Mouse (Mus musculus): Measurements from ENCODE around the gene Gab1. TPM values are rescaled to one million over a fixed set of nuclear protein-coding genes. Genes with fewer than 3 reads are reported as not detected.

Gab1 gene
- polyA plus RNA-seq, 1 experiment from 2014 or later, result 12.5 TPM

GRCm38 (mm10) chr8:80840090-80840489 lies 40.2 kb downstream of the Gab1 start:
- ATAC-seq (ENCODE audit: low read depth), result no peak

GRCm38 (mm10) chr8:80838199-80838598 lies 42.1 kb downstream of the Gab1 start:
- H3K4me3 ChIP-seq (ENCODE audit: low read depth, low read length), result no peak overlapping the region
- WGBS, result 64% methylated on average over 6 of the region's 6 CpGs
- no peak overlapping the region for H3K9ac ChIP-seq (replicated peaks; ENCODE audit: low read depth, low read length)
- no peaks in the 10 kb centered on the region for H3K4me1 ChIP-seq (ENCODE audit: control insufficient read depth, insufficient read depth, low read length)
- H3K9me3 ChIP-seq (ENCODE audit: control insufficient read depth, low read length), result no peaks in the 10 kb centered on the region
- ATAC-seq (ENCODE audit: low read depth), result no peak
- no peaks in the 10 kb centered on the region for H3K36me3 ChIP-seq (ENCODE audit: control insufficient read depth, insufficient read depth, low read length)
- H3K4me2 ChIP-seq (ENCODE audit: low read depth, low read length), result no peak overlapping the region
- H3K27ac ChIP-seq (ENCODE audit: low read depth, low read length), result no peak overlapping the region
- H3K27me3 ChIP-seq (ENCODE audit: control insufficient read depth, insufficient read depth, low read length), result no peaks in the 10 kb centered on the region

More at GRCm38 (mm10) chr8:80840090-80840489, 40.2 kb downstream of the Gab1 start:
- no peaks in the 10 kb centered on the region for H3K9me3 ChIP-seq (ENCODE audit: control insufficient read depth, low read length)
- no peaks in the 10 kb centered on the region for H3K36me3 ChIP-seq (ENCODE audit: control insufficient read depth, insufficient read depth, low read length)
- no peaks in the 10 kb centered on the region for H3K27me3 ChIP-seq (ENCODE audit: control insufficient read depth, insufficient read depth, low read length)
- no peaks in the 10 kb centered on the region for H3K4me1 ChIP-seq (ENCODE audit: control insufficient read depth, insufficient read depth, low read length)
- H3K4me2 ChIP-seq (ENCODE audit: low read depth, low read length), result no peak overlapping the region
- 76% methylated on average over 6 of the region's 6 CpGs for WGBS
- no peak overlapping the region for H3K27ac ChIP-seq (ENCODE audit: low read depth, low read length)
- no peak overlapping the region for H3K4me3 ChIP-seq (ENCODE audit: low read depth, low read length)
- H3K9ac ChIP-seq (replicated peaks; ENCODE audit: low read depth, low read length), result no peak overlapping the region

GRCm38 (mm10) chr8:80835401-80835800 lies 44.9 kb downstream of the Gab1 start:
- H3K27me3 ChIP-seq (ENCODE audit: control insufficient read depth, insufficient read depth, low read length), result no peaks in the 10 kb centered on the region
- H3K36me3 ChIP-seq (ENCODE audit: control insufficient read depth, insufficient read depth, low read length), result no peaks in the 10 kb centered on the region
- H3K4me2 ChIP-seq (ENCODE audit: low read depth, low read length), result no peak overlapping the region
- H3K9me3 ChIP-seq (ENCODE audit: control insufficient read depth, low read length), result no peaks in the 10 kb centered on the region
- peaks cover 11% of the 10 kb centered on the region for H3K4me1 ChIP-seq (ENCODE audit: control insufficient read depth, insufficient read depth, low read length)
- H3K27ac ChIP-seq (ENCODE audit: low read depth, low read length), result no peak overlapping the region
- WGBS, result 84% methylated on average over 6 of the region's 6 CpGs
- no peak overlapping the region for H3K9ac ChIP-seq (replicated peaks; ENCODE audit: low read depth, low read length)
- H3K4me3 ChIP-seq (ENCODE audit: low read depth, low read length), result no peak overlapping the region
- ATAC-seq (ENCODE audit: low read depth), result no peak

- H3K4me1 ChIP-seq (ENCODE audit: control insufficient read depth, insufficient read depth, low read length), result peaks cover 15% of the 10 kb centered on the region
- ATAC-seq (ENCODE audit: low read depth), result no peak
- no peak overlapping the region for H3K9ac ChIP-seq (replicated peaks; ENCODE audit: low read depth, low read length)
- WGBS, result 65% methylated on average over 4 of the region's 4 CpGs
- H3K4me3 ChIP-seq (ENCODE audit: low read depth, low read length), result no peak overlapping the region
- no peaks in the 10 kb centered on the region for H3K27me3 ChIP-seq (ENCODE audit: control insufficient read depth, insufficient read depth, low read length)
- H3K27ac ChIP-seq (ENCODE audit: low read depth, low read length), result no peak overlapping the region
- H3K4me2 ChIP-seq (ENCODE audit: low read depth, low read length), result no peak overlapping the region
- H3K9me3 ChIP-seq (ENCODE audit: control insufficient read depth, low read length), result no peaks in the 10 kb centered on the region
- no peaks in the 10 kb centered on the region for H3K36me3 ChIP-seq (ENCODE audit: control insufficient read depth, insufficient read depth, low read length)
Measured at GRCm38 (mm10) chr8:80834443-80834842, 45.9 kb downstream of the Gab1 start.

- Histone ChIP-seq H3K36me3 (ENCODE audit: control insufficient read depth, insufficient read depth, low read length) (no peaks in the 10 kb centered on the region), H3K27ac (ENCODE audit: low read depth, low read length) (no peak overlapping the region), H3K4me3 (ENCODE audit: low read depth, low read length) (no peak overlapping the region), H3K4me1 (ENCODE audit: control insufficient read depth, insufficient read depth, low read length) (peaks cover 15% of the 10 kb centered on the region), H3K4me2 (ENCODE audit: low read depth, low read length) (no peak overlapping the region), H3K27me3 (ENCODE audit: control insufficient read depth, insufficient read depth, low read length) (no peaks in the 10 kb centered on the region), H3K9me3 (ENCODE audit: control insufficient read depth, low read length) (no peaks in the 10 kb centered on the region), H3K9ac (replicated peaks; ENCODE audit: low read depth, low read length) (no peak overlapping the region)
- ATAC-seq (ENCODE audit: low read depth), result no peak
Measured at GRCm38 (mm10) chr8:80832534-80832933, 47.8 kb downstream of the Gab1 start.

GRCm38 (mm10) chr8:80831876-80832524 lies 48.3 kb downstream of the Gab1 start:
- no peaks in the 10 kb centered on the region for H3K9me3 ChIP-seq (ENCODE audit: control insufficient read depth, low read length)
- peaks cover 15% of the 10 kb centered on the region for H3K4me1 ChIP-seq (ENCODE audit: control insufficient read depth, insufficient read depth, low read length)
- no peak overlapping the region for H3K27ac ChIP-seq (ENCODE audit: low read depth, low read length)
- ATAC-seq (ENCODE audit: low read depth), result no peak
- H3K4me3 ChIP-seq (ENCODE audit: low read depth, low read length), result no peak overlapping the region
- no peak overlapping the region for H3K9ac ChIP-seq (replicated peaks; ENCODE audit: low read depth, low read length)
- WGBS, result 92% methylated on average over 5 of the region's 5 CpGs
- H3K36me3 ChIP-seq (ENCODE audit: control insufficient read depth, insufficient read depth, low read length), result no peaks in the 10 kb centered on the region
- H3K27me3 ChIP-seq (ENCODE audit: control insufficient read depth, insufficient read depth, low read length), result no peaks in the 10 kb centered on the region
- no peak overlapping the region for H3K4me2 ChIP-seq (ENCODE audit: low read depth, low read length)

GRCm38 (mm10) chr8:80830724-80831566 lies 49.4 kb downstream of the Gab1 start:
- Histone ChIP-seq H3K4me2 (ENCODE audit: low read depth, low read length) (no peak overlapping the region; the same call in 1 of the 2 replicates), H3K36me3 (ENCODE audit: control insufficient read depth, insufficient read depth, low read length) (no peaks in the 10 kb centered on the region), H3K4me3 (ENCODE audit: low read depth, low read length) (no peak overlapping the region), H3K27ac (ENCODE audit: low read depth, low read length) (peak overlapping the region; percentile 30; the same call in 1 of the 2 replicates), H3K27me3 (ENCODE audit: control insufficient read depth, insufficient read depth, low read length) (no peaks in the 10 kb centered on the region), H3K9me3 (ENCODE audit: control insufficient read depth, low read length) (no peaks in the 10 kb centered on the region), H3K4me1 (ENCODE audit: control insufficient read depth, insufficient read depth, low read length) (peaks cover 15% of the 10 kb centered on the region), H3K9ac (replicated peaks; ENCODE audit: low read depth, low read length) (no peak overlapping the region)
- peak; percentile 81 for ATAC-seq (ENCODE audit: low read depth)
- WGBS, result 43% methylated on average over 11 of the region's 11 CpGs

GRCm38 (mm10) chr8:80830141-80830540 lies 50.2 kb downstream of the Gab1 start:
- ATAC-seq (ENCODE audit: low read depth), result no peak
- peak overlapping the region; percentile 30; the same call in 1 of the 2 replicates for H3K27ac ChIP-seq (ENCODE audit: low read depth, low read length)
- H3K4me2 ChIP-seq (ENCODE audit: low read depth, low read length), result no peak overlapping the region; the same call in 1 of the 2 replicates

GRCm38 (mm10) chr8:80826996-80827395 lies 53.3 kb downstream of the Gab1 start:
- Histone ChIP-seq H3K27ac (ENCODE audit: low read depth, low read length) (no peak overlapping the region), H3K27me3 (ENCODE audit: control insufficient read depth, insufficient read depth, low read length) (no peaks in the 10 kb centered on the region), H3K36me3 (ENCODE audit: control insufficient read depth, insufficient read depth, low read length) (no peaks in the 10 kb centered on the region), H3K9me3 (ENCODE audit: control insufficient read depth, low read length) (no peaks in the 10 kb centered on the region), H3K4me2 (ENCODE audit: low read depth, low read length) (no peak overlapping the region), H3K9ac (replicated peaks; ENCODE audit: low read depth, low read length) (no peak overlapping the region), H3K4me3 (ENCODE audit: low read depth, low read length) (no peak overlapping the region), H3K4me1 (ENCODE audit: control insufficient read depth, insufficient read depth, low read length) (peaks cover 23% of the 10 kb centered on the region)
- ATAC-seq (ENCODE audit: low read depth), result no peak
- WGBS, result 88% methylated on average over 7 of the region's 7 CpGs

More at GRCm38 (mm10) chr8:80830141-80830540, 50.2 kb downstream of the Gab1 start:
- Histone ChIP-seq H3K9ac (replicated peaks; ENCODE audit: low read depth, low read length) (no peak overlapping the region), H3K36me3 (ENCODE audit: control insufficient read depth, insufficient read depth, low read length) (no peaks in the 10 kb centered on the region), H3K9me3 (ENCODE audit: control insufficient read depth, low read length) (no peaks in the 10 kb centered on the region), H3K4me1 (ENCODE audit: control insufficient read depth, insufficient read depth, low read length) (peaks cover 15% of the 10 kb centered on the region), H3K4me3 (ENCODE audit: low read depth, low read length) (no peak overlapping the region), H3K27me3 (ENCODE audit: control insufficient read depth, insufficient read depth, low read length) (no peaks in the 10 kb centered on the region)
- 56% methylated on average over 7 of the region's 7 CpGs for WGBS

Measured in neural tube, embryonic 14.5 days (tissue).